Mouse (Mus musculus) gastrocnemius, postnatal 36 days (tissue): ENCODE data around the gene Tmem170b. TPM values are rescaled to one million over a fixed set of nuclear protein-coding genes. Genes with fewer than 3 reads are reported as not detected.

Experiments used
- DNase-seq, 2 experiments: peaks; one replicate each; pipeline ENCODE4 v3.0.0; 2022
- intact Hi-C: fragments of 180-260 bp; cut with DNase I; formaldehyde crosslinking; loops from one replicate; pipeline ENCODE4 v1.15.1; 2025
- total RNA-seq, 2 experiments: library from RNA; stranded (reverse); gene quantifications; 2 replicates each; pipeline ENCODE4 v1.2.3; 2021

Gene Tmem170b
- total RNA-seq, 2 experiments from 2014 or later, result 20.9 to 21.7 TPM

DNA sequence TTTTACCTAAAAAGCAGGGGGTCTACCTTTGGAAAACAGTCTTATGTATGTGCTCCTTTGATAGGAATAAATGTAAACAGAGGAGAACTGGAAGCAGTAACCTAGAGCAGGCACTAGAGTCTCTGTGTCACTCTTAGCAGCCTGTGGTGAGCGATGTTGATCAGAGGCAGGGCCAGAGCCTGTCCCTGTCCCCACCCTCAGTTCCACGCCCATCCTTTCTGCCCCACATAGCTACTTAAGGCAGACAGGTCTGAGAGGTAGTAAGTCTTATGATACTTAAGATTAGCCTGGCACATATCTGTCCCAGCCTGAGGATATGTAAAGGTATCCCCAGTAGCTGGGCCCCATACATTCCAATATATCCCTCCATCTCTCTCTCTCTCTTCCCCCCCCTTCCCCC lies 2.9 kb downstream of the Tmem170b start:
- DNase-seq, result no peak
- intact Hi-C loops, result no loop called here

DNA sequence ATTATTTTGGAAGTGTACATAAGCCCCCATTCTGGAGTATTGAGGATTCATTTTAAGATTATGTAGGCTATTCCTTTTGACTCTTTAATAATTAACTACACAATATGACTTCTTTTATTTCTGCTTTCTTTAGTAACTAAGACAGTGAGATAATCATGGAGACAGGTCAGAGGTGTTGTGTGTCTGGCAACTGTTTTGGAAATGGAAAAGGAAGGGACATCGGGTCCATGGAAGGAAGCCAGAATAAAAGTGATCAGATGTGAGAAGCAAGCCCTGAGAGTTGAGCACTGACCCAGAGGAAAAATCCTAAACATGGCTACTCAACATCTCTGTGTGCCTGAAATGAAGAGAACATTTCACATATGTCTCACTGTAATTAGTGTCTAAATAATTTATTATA lies 5.3 kb downstream of the Tmem170b start:
- intact Hi-C loops, result no loop called here
- DNase-seq, result no peak

DNA sequence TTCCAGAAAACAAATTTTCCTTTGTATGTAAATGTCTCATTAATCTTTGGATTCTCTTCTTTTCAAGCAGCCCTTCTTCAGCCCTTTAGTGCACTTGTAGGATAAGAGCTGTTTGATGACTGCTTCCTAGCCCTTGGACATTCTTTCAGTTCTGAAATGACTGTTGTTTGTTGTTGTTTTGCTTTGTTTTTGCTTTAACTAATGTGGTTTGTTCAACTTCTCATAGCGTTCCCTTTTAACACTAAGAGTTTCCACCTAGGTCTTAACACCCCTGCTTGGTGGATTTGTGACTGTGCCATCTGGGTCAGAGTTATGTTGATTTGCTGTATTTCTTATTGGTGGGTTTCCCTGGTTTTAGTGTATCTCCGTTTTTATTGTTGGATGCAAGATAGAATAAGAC lies 8.8 kb downstream of the Tmem170b start:
- DNase-seq, result no peak
- intact Hi-C loops, result no loop called here

DNA sequence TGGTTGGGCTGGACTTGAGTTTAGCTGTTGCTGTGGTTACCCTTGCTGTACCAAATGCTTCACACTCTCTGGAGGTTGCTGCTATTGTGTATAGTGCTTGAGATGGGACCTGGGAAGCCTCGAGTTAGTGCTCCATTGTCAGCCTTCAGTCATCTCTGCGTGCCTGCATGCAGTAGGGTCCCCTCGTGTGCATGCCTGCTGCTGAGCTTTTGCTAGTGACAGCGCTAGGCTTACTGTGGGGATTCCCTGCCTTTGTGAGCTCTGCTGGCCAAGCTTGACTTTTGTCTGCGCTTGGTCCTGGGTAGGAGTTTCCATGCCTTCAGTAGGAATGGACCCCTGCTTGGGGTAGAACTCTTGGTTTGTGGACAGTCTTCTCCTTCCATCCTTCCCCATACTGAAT lies 9.3 kb downstream of the Tmem170b start:
- no peak for DNase-seq
- intact Hi-C loops, result no loop called here

DNA sequence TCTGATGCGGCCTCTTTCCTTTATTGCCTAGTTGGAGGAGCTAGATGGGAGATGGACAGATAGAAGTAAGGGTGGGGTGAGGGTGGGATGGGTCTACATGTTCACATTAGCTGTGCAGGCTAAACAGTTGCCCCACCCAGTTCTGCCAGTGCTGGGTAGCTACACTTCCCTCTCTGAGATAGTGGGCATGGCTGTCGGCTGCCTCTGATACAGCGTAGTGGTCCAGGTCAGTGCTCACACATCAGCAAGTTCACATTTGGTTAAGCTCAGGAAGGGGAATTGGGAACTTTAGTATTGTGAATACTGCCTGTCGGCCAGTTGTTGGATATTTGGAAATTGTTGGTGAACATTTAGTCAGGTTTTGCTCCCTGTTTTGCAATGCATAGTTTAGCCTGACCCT lies 13.8 kb downstream of the Tmem170b start:
- intact Hi-C loops, result no loop called here
- DNase-seq, result no peak

DNA sequence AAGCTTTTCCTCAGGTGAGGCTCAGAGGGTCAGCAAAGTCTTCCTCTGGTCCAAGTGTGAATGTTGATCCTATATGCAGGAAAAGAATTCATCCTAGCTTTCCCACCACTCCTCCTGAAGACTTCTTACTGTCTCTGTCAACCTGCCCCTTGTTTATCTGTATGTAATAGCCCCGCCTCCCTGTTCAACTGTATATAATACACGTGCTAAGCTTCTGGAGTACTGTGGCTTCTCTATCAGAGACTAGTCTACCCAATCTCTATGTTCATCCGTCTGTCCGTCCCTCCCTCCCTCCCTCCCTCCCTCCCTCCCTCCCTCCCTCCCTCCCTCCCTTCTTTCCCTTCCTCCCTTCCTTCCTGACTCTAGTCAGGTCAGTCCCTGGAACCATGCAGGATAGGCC lies 14.4 kb downstream of the Tmem170b start:
- DNase-seq, result no peak
- intact Hi-C loops, result no loop called here

DNA sequence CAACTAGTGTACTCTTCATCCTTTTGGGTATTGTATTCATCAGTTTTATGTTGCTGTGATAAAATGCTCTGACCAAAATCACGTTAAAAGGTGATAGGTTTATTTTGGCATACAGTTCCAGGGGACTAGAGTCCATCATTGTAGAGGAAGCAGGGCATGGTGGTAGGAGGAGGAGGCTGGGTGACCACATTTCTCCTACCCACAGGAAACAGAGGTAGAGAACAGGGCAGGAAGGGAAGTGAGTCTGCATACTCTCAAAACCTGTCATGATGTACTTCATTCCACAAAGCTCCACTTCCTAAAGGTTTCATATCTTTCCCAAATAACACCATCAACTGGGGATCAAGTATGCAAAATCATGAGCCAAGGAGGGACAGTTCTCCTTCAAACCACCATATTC lies 18.4 kb downstream of the Tmem170b start:
- intact Hi-C loops, result no loop called here
- DNase-seq, result no peak

DNA sequence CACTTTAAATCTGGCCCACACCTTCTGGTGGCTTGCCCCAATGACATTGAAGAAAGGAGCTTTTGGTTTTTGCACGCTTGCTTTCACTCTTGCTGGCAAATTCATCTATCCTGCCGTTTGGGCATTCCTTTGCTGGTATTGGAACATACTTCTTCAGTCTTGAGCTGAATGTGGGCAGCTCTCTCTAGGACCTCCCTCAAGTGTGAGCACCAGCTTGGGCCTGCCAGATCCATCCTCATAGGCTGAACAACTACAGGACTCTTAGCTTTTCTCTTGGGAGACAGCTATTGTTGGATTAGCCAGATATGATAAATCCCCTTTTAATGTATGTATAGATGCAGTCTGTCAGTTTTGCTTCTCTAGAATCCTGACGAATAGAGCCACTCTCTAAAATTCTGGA lies 19.5 kb downstream of the Tmem170b start:
- intact Hi-C loops, result no loop called here
- no peak for DNase-seq

DNA sequence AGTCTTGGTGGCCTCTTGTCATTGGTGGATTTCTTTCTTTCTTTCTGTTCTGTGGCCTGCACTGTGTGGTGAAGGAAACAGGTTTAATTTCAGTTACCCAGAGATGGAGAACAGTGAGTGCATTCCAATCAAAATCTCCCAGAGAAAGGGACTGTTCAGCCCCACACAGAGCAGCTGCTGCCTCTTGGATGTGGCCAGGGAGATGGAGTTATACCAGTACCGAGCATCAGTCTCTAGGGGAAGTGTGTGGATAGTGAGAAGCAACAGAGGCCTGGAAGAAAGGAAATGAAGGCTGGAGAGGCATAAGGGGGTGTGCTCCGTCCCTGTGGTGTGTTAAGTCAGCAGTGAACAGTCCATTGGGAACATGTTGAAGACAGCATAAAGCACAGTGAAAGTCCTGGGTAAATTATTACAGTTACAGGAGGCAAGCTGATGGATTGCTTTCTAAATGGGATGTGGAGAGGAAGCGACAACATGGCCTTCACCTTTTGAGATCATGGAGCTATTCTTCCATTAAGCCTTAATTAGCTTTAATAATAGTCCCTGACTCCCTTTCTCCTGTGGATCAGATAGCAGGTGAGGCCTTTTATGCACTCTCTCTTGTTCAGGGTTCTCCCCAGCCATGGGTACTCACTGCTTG lies 21.7 kb downstream of the Tmem170b start:
- DNase-seq, result no peak
- intact Hi-C loops, result no loop called here

DNA sequence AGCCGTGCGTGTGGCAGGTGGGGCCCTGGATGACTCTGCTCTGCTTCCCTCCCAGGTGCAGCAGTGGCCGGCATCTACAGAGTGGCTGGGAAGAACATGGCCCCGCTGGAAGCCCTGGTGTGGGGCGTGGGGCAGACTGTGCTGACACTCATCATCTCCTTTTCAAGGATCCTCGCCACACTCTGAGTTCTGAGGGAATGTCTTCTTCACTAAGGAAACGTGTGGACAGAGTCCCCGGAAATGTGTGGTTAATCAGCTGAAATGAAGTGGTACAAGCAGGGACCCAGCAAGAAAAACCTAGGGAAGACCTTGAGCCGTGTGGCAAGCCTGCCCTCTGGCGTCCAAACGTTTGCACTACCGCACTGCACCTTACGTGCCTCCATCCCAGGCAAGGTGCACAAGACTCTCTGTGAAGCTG lies 28.7 kb downstream of the Tmem170b start:
- intact Hi-C loops, result loop anchor here (2.0 to 5.0 kb wide), 3 partner anchors 62 to 352 kb away; no protein-coding TSS in a partner anchor

DNA sequence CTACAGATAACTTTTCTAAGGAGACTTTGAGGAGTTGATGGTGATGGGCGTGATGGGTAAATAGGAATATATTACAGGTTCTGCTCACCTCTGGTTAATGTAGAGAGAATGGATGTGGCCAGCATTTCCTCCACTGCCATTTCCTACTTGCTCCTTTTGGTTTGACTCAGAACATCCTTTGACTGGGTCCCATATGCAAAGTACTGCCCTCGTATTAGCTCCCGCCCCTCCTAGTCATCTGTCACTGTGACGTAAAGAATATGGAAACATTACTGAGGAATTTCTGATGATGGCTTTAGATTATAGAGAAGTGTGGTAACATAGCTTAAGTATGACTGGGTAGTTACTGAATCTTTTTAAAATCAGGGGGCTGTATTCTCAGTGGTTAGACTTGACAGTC lies 32.4 kb downstream of the Tmem170b start:
- intact Hi-C loops, result no loop called here
- DNase-seq, result no peak

More for the DNA sequence above, 28.7 kb downstream of the Tmem170b start:
- DNase-seq, result peak; percentile 49 to 66

DNA sequence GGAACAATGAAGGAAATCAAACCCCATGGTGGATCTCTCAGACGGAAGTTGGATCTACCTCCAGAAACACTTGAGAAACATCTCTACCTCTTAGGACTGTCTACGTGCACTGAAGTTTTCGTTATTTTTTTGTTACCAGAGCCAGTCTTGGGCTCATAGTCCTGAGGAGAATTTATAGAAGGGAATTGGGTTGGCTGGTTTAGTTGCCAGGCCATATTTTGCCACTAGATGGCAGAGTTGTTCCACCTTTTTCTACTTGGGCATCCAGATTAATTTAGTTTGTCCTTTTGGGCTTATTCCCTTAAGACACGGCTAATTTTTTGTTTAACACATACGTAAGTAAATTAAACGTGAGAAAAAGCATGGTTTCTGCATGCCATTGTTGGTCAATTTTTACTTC lies 37.1 kb downstream of the Tmem170b start:
- peak in 1 of 2 experiments; percentile 12 for DNase-seq
- intact Hi-C loops, result loop anchor here (2.0 to 10.0 kb wide), 4 partner anchors 66 to 942 kb away; partner anchors contain the start of gene Edn1

DNA sequence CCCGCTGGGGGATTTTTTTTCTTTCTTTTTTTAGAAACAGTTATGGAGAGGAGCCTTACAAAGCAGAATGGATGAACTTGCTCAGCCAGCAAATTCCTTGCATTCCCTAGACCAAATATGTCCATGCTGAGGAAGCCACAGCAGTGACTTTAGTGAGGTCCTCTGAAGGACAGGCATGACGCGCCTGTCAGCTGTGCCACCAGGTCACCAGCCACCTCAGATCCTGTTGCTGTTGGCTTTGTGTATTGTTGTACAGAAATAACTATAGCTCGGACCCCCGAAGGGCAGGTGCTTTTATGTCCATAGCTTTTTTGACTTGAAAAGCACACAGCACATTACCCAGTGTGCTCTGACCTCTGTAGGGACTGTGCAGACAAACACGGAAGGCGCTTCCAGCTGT lies 38.1 kb downstream of the Tmem170b start:
- intact Hi-C loops, result loop anchor here (2.0 to 10.0 kb wide), 4 partner anchors 65 to 941 kb away; partner anchors contain the start of gene Edn1
- no peak for DNase-seq

DNA sequence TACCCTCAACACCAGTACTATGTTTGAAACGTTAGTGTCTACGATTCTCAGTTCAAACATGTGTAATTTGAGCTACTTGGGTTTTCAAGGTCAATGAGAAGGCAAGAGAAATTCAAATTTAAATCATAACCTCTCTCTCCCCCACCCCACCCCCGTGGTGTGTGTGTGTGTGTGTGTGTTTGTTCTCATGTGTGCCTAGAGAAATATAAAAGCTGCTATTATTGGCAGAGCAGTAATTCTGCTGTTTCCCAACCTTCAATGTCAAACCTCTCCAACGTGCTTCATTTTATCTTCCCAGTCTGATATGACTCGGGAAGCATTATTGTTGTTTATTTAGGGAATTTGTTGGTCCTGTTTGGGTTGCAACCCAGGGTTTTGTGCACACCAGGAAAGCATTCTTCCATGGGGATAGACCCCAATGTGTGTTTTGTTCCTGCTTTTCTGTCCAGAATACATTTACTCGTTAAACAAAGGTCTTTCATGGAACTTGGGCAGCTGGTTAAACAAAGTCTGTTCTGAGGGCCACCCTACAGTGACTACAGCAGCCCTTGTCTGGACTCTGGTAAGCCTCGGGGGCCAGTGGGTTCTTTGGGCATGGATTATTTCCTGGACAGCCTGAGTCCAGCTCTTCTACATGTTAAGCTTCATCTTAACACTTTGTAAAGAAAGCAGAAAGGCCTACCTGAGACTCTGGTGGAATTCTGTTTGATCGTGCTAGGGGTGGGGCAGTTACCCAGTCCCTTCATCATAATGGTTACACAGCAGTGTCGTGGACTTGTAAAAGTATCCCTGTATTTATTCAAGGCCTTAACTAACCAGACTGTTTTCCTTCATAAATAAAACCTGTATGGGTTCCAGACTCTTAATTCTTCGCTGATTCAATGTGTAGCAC lies 39.1 kb downstream of the Tmem170b start:
- intact Hi-C loops, result loop anchor here (5.0 to 10.0 kb wide), 4 partner anchors 407 to 940 kb away; partner anchors contain the start of genes Edn1 and Hivep1
- DNase-seq, result no peak

DNA sequence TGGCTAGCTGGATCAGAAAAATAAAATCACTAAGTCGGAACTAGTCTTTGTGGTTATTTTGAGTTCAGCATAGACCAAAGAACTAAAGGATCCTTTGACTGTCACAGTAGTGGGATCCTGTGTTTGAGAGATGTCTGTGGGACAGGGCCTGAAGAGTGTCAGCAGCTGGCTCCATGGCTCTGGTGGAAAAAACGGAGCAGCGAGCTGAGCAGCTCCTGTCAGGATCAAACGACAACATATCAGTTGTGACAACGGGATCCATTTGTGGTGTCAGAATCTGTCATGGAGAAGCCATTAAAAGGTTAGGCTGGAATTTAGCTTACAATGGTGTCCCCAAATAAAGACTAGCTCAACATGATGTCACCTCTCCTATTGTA lies 39.8 kb downstream of the Tmem170b start:
- DNase-seq, result no peak
- intact Hi-C loops, result loop anchor here (5.0 to 10.0 kb wide), 2 partner anchors 407 to 939 kb away; partner anchors contain the start of gene Hivep1

DNA sequence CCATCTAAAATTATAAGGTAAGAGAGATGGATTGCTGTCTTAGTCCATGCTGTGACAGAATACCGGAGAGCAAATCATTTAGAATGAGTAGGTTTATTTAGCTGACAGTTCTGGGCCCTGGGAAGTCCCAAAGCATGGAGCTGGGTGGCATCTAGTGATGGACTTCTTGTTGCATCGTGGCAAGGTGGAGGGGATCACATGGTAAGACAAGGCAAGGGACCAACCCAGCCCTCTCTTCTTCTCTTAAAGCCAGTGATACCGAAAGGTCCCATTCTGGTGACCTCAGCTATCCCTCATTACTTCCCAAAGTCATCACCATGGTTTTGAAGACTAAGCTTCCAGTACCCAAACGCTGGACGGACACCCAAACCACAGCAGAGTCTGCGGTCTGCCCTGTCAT lies 42.3 kb downstream of the Tmem170b start:
- intact Hi-C loops, result loop anchor here (5.0 to 10.0 kb wide), 2 partner anchors 404 to 937 kb away; partner anchors contain the start of gene Hivep1
- DNase-seq, result no peak

DNA sequence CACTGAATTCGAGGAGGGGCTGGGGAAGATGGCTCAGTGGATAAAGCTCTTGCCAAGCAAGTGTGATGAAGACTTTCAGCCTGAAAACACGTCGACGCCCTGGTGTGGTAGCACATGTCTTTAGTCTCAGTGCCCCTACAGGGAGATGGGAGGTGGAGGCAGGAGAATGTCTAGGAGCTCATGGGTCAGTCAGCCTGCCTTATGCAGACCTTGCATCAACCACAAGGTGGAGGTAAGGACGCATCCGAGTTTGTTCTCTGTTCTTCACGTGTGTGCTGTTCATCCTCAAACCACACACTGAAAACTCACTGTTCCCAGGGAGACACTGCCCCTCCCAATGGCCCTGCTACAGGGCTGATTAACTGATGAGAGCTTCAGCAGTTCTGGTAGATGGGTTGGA lies 45.0 kb downstream of the Tmem170b start:
- intact Hi-C loops, result no loop called here
- DNase-seq, result no peak

DNA sequence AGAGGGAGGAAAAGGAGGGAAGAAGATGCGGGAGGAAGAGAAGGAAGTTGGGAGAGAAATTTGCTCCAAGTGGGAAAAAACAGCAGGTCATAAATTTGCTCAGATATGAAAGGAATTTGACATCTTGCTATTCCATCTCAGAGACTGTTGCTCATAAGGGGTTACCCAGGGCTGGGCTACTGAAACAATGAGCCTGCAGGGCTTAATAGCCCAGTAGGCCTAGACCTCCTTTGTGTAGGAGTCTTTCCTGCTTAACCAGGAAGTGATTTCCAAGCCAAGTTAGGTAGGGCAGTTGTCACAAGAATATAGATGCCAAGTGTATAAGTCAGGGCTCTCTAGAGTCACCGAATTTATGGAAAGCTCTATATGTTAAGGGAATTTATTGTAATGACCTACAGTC lies 48.1 kb downstream of the Tmem170b start:
- DNase-seq, result no peak
- intact Hi-C loops, result no loop called here

DNA sequence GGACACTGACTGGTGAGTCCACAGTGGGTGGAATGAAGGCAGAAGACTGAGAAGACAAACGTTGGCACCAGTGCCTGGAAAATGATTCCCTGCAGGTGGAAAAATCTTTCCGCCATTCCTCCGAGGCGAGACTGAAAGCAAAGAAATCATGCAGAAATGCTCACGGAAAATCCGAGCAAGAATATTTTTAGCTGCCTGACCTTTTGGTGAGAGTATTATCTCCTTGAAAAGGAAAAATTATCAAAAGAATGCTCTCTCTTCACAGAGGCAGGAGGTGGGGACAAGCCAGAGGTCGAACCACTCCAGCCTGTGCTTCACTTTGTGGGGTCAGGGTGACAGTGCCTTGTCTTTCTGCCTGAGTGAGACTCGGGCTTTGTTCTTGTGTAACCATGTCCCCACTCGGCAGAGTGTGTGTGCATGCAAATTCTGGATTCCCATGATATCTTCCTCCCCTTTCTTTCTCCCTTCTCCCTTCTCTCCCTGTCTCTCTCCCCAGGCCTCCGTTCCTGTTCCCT lies 49.9 kb downstream of the Tmem170b start:
- intact Hi-C loops, result no loop called here
- DNase-seq, result no peak

DNA sequence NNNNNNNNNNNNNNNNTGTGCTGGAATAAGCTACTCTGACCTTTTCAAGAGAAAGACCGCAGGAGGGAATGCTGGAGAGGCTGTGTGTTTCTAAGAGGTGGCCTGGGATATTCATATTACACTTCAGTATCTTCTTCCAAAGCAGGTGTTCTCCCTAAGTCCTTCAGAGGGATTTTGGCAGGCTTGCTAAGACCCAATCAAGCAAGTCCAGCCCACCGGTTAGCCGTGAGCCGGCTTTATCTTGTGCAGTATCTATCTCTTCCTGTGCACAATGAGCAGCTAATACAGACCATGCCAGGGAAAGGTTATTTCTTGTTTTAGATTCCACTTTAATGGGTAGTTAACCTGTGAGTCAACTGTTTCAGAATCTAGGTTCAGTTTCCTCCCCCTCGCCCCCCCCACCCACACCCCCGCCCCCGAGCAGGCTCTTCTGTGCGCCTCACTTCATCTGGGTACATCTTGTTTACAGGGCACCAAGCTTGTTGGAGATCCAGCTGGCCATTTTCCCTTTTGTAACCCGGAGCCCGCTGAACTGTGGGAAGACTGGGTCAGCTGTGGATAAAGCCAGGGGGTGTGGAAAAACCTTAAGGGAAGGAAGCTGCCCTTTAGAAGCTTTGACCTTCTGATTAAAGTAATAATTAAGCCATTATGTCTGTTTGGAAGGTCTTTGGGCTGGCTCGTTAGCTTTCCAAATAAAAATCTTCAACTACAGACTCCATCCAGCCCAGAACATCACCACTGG lies 54.5 kb downstream of the Tmem170b start:
- intact Hi-C loops, result no loop called here
- no peak for DNase-seq

DNA sequence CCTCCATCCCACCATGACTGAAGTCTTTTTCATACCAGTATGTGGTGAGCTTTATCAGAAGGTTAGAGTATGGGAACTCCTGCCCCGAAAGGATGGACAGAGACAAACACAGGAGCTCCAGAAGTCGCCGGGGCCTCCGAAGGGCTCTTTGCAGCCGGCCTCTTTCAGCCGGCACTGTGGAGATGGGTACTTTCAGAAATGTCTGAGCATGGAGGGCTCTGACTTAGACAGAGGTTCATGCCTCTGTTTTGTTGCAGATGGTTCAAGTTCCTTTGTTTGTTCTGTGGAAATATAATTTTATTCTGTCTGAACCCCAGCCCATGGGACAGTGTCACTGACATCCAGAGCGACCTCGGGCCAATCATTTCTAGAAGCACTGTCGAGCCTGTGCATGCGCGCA lies 55.4 kb downstream of the Tmem170b start:
- intact Hi-C loops, result no loop called here
- no peak for DNase-seq
